Mouse (Mus musculus): ENCODE measurements at regions not wholly inside any gene's neighbourhood (a gene's known extent, or its start where the extent isn't known, plus 50 kb on each side); places are given as distances from the start of the nearest gene placed in this dataset.
A peak's percentile ranks its signal among the peaks of the same experiment; 100 is the strongest.

- no peak overlapping the region for H3K4me3 ChIP-seq
- H3K36me3 ChIP-seq, result no peaks in the 10 kb centered on the region
- no peak for DNase-seq (ENCODE audit: low spot score)
- 64% methylated on average over 6 of the region's 6 CpGs for WGBS
- H3K27me3 ChIP-seq (ENCODE audit: insufficient read depth, poor library complexity, severe bottlenecking), result no peaks in the 10 kb centered on the region
- H3K9me3 ChIP-seq, result no peaks in the 10 kb centered on the region
- H3K4me1 ChIP-seq (replicated peaks), result peaks cover 15% of the 10 kb centered on the region
- no peak overlapping the region for H3K27ac ChIP-seq
Measured at GRCm38 (mm10) chr6:82860485-82860884, 79.1 kb downstream of the Sema4f start.

GRCm38 (mm10) chr6:82856218-82856617, 82.0 kb upstream of the Hk2 start:
- H3K4me3 ChIP-seq, result no peak overlapping the region
- no peaks in the 10 kb centered on the region for H3K36me3 ChIP-seq
- H3K27ac ChIP-seq, result no peak overlapping the region
- no peaks in the 10 kb centered on the region for H3K9me3 ChIP-seq
- H3K27me3 ChIP-seq (ENCODE audit: insufficient read depth, poor library complexity, severe bottlenecking), result no peaks in the 10 kb centered on the region
- H3K4me1 ChIP-seq (replicated peaks), result 0 out of 2 replicates have a peak, but pooled peaks cover 3% of the 10 kb centered on the region
- WGBS, result 82% methylated on average over 9 of the region's 9 CpGs
- no peak for DNase-seq (ENCODE audit: low spot score)

- DNase-seq (ENCODE audit: low spot score), result no peak
- Histone ChIP-seq H3K9me3 (no peaks in the 10 kb centered on the region), H3K4me1 (replicated peaks) (0 out of 2 replicates have a peak, but pooled peaks cover 3% of the 10 kb centered on the region), H3K4me3 (no peak overlapping the region), H3K36me3 (no peaks in the 10 kb centered on the region), H3K27ac (no peak overlapping the region), H3K27me3 (ENCODE audit: insufficient read depth, poor library complexity, severe bottlenecking) (no peaks in the 10 kb centered on the region)
- WGBS, result 62% methylated on average over 7 of the region's 7 CpGs
Measured at GRCm38 (mm10) chr6:82855401-82855800, 81.1 kb upstream of the Hk2 start.

DNA sequence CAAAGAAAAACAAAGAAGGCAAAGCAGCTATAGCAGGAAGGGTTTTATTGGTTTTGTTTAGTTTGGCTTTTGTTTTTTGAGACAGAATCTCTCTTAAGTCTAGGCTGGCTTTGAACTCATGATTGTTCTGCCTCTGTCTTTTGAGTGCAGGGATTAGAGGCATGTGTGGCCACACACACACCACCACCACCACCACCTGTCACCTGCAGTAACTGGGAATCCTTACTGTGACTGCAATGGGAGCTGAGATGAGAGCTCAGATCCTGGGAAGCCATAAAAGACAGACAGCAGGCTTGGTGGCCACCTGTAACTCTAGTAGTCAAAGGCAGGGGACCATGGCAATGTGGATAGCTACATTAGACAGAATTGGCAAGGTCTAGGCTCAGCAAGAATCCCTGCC, 80.5 kb upstream of the Hk2 start:
- H3K27me3 ChIP-seq (ENCODE audit: insufficient read depth, poor library complexity, severe bottlenecking), result no peaks in the 10 kb centered on the region
- no peaks in the 10 kb centered on the region for H3K9me3 ChIP-seq
- H3K27ac ChIP-seq, result no peak overlapping the region
- no peak overlapping the region for H3K4me3 ChIP-seq
- DNase-seq (ENCODE audit: low spot score), result no peak
- H3K4me1 ChIP-seq (replicated peaks), result 0 out of 2 replicates have a peak, but pooled peaks cover 3% of the 10 kb centered on the region
- H3K36me3 ChIP-seq, result no peaks in the 10 kb centered on the region

DNA sequence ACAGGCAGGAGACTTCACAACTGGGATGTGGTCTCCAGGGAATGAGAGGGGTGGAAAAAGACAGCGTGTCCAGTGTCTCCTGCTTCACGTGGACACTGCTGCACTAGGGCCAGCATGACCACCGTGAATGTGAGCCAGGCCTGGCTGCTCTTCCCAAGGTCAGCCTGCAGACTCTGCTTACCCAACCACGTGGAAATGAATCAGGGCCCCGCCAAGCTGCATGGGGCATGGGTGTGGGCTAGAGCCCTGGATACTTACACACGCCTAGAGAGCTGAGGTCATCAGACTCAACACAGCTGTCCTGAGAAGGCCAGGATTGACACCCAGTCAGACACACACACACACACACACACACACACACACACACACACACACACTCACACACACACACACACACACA, 80.1 kb upstream of the Hk2 start:
- Histone ChIP-seq H3K4me1 (replicated peaks) (0 out of 2 replicates have a peak, but pooled peaks cover 3% of the 10 kb centered on the region), H3K4me3 (no peak overlapping the region), H3K36me3 (no peaks in the 10 kb centered on the region), H3K9me3 (no peaks in the 10 kb centered on the region), H3K27me3 (ENCODE audit: insufficient read depth, poor library complexity, severe bottlenecking) (no peaks in the 10 kb centered on the region), H3K27ac (no peak overlapping the region)
- 70% methylated on average over 6 of the region's 6 CpGs for WGBS
- DNase-seq (ENCODE audit: low spot score), result no peak

DNA sequence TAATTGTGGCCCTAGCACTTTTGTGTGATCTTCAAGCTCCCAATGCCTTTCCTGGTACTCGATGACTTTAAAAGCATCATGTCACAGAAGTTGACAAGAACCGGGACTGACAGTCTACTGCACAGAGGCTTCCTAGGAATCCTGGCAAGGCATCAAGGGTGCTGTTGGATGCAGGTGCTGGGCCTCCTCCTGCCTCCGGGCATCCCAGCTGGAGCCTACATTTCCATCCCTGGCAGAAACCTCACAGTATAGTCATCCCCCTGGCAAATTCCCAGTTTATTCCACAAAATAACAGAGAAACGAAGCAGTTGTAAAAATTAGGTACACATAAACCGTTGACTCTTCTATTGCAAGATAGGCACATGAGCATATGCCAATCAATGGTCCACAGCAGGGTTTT, 78.8 kb upstream of the Hk2 start:
- 85% methylated on average over 5 of the region's 5 CpGs for WGBS
- no peaks in the 10 kb centered on the region for H3K27me3 ChIP-seq (ENCODE audit: insufficient read depth, poor library complexity, severe bottlenecking)
- no peaks in the 10 kb centered on the region for H3K36me3 ChIP-seq
- no peak for DNase-seq (ENCODE audit: low spot score)
- no peak overlapping the region for H3K27ac ChIP-seq
- H3K9me3 ChIP-seq, result peaks cover 6% of the 10 kb centered on the region; the same call in 1 of the 2 replicates
- H3K4me3 ChIP-seq, result no peak overlapping the region
- 0 out of 2 replicates have a peak, but pooled peaks cover 3% of the 10 kb centered on the region for H3K4me1 ChIP-seq (replicated peaks)

DNA sequence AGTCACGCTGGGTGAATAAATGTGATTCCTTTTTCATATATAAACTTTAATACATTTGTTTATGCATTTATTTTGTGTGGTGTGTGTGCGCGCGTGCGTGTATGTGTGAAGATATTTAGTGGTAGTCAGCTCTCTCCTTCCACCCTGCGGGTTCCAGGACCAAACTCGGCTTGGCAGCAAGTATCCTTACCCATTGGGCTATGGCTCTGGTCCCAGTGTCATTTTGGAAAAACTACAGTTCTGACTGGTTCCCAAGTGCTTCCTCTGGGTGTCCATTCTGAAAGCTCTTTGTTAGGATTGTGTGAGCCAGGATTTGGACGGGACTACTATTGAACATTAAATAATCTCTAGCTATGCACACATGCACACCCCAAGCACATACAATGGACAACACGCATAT, 76.3 kb upstream of the Hk2 start:
- Histone ChIP-seq H3K36me3 (no peaks in the 10 kb centered on the region), H3K27ac (no peak overlapping the region), H3K4me3 (no peak overlapping the region), H3K4me1 (replicated peaks) (peaks cover 3% of the 10 kb centered on the region; the same call in 1 of the 2 replicates), H3K27me3 (ENCODE audit: insufficient read depth, poor library complexity, severe bottlenecking) (no peaks in the 10 kb centered on the region), H3K9me3 (peaks cover 7% of the 10 kb centered on the region; the same call in 1 of the 2 replicates)
- 95% methylated on average over 9 of the region's 9 CpGs for WGBS
- no peak for DNase-seq (ENCODE audit: low spot score)

- peaks cover 7% of the 10 kb centered on the region; the same call in 1 of the 2 replicates for H3K9me3 ChIP-seq
Measured at GRCm38 (mm10) chr6:82847598-82847997, 73.3 kb upstream of the Hk2 start.

GRCm38 (mm10) chr6:82846587-82847150, 72.4 kb upstream of the Hk2 start:
- Histone ChIP-seq H3K9me3 (peaks cover 7% of the 10 kb centered on the region; the same call in 1 of the 2 replicates), H3K4me3 (no peak overlapping the region), H3K36me3 (no peaks in the 10 kb centered on the region), H3K27ac (no peak overlapping the region), H3K27me3 (ENCODE audit: insufficient read depth, poor library complexity, severe bottlenecking) (no peaks in the 10 kb centered on the region), H3K4me1 (replicated peaks) (no peaks in the 10 kb centered on the region; the same call in 1 of the 2 replicates)
- WGBS, result 75% methylated on average over 8 of the region's 8 CpGs
- no peak for DNase-seq (ENCODE audit: low spot score)

More at GRCm38 (mm10) chr6:82847598-82847997, 73.3 kb upstream of the Hk2 start:
- no peak for DNase-seq (ENCODE audit: low spot score)
- WGBS, result 74% methylated on average over 2 of the region's 2 CpGs
- Histone ChIP-seq H3K4me1 (replicated peaks) (no peaks in the 10 kb centered on the region; the same call in 1 of the 2 replicates), H3K36me3 (no peaks in the 10 kb centered on the region), H3K4me3 (no peak overlapping the region), H3K27me3 (ENCODE audit: insufficient read depth, poor library complexity, severe bottlenecking) (no peaks in the 10 kb centered on the region), H3K27ac (no peak overlapping the region)

DNA sequence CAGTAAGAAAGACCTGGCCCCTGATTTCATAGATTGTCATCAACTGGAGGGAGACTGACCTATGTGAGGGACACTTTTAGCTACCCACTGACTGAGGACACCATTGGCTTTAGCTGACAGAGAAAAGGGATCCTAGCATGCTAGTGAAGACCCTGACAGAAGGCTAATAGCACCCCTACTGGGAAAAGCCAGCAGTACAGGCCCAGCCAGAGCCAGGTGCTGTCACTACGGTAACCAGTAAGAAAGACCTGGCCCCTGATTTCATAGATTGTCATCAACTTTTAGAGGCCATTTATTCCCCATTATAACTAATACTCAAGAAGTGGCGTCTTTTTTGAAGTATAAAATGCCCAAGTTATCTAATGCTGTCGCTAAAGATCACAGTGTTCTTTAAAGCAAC, 70.2 kb upstream of the Hk2 start:
- H3K36me3 ChIP-seq, result no peaks in the 10 kb centered on the region
- no peaks in the 10 kb centered on the region; the same call in 1 of the 2 replicates for H3K4me1 ChIP-seq (replicated peaks)
- H3K27ac ChIP-seq, result no peak overlapping the region
- DNase-seq (ENCODE audit: low spot score), result peak; percentile 35
- peaks cover 7% of the 10 kb centered on the region; the same call in 1 of the 2 replicates for H3K9me3 ChIP-seq
- whole genome bisulfite sequencing, result 60% methylated on average over 3 of the region's 3 CpGs
- H3K4me3 ChIP-seq, result no peak overlapping the region
- no peaks in the 10 kb centered on the region for H3K27me3 ChIP-seq (ENCODE audit: insufficient read depth, poor library complexity, severe bottlenecking)

DNA sequence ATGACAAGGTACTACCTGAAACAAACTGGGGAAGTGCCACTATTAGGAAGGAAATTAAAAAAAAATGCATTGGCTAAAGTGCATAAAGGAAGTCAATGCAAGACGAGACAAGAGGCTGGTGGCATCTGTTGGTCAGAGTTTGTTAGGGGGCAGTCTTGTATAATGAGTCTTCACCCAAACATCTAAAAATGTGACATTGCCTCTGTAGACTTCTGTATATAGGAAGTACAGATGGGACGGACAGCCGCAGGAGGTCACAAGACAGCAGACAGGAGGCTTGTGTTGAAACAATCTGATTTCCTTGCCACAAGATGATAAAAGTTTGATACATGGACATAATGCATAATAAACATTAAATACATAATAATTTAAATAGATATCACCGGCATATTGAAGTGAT, 69.6 kb upstream of the Hk2 start:
- Histone ChIP-seq H3K4me3 (no peak overlapping the region), H3K27me3 (ENCODE audit: insufficient read depth, poor library complexity, severe bottlenecking) (no peaks in the 10 kb centered on the region), H3K36me3 (no peaks in the 10 kb centered on the region), H3K9me3 (peaks cover 7% of the 10 kb centered on the region; the same call in 1 of the 2 replicates), H3K27ac (no peak overlapping the region), H3K4me1 (replicated peaks) (no peaks in the 10 kb centered on the region; the same call in 1 of the 2 replicates)
- DNase-seq (ENCODE audit: low spot score), result no peak
- WGBS, result 82% methylated on average over 4 of the region's 4 CpGs

GRCm38 (mm10) chr6:82837246-82837645, 63.0 kb upstream of the Hk2 start:
- H3K4me1 ChIP-seq (replicated peaks), result no peaks in the 10 kb centered on the region
- no peaks in the 10 kb centered on the region for H3K27me3 ChIP-seq (ENCODE audit: insufficient read depth, poor library complexity, severe bottlenecking)
- DNase-seq (ENCODE audit: low spot score), result no peak
- no peak overlapping the region for H3K27ac ChIP-seq
- H3K4me3 ChIP-seq, result no peak overlapping the region
- 77% methylated on average over 9 of the region's 9 CpGs for WGBS
- H3K36me3 ChIP-seq, result no peaks in the 10 kb centered on the region
- H3K9me3 ChIP-seq, result no peaks in the 10 kb centered on the region

GRCm38 (mm10) chr6:82835222-82836064, 61.2 kb upstream of the Hk2 start:
- WGBS, result 74% methylated on average over 11 of the region's 11 CpGs
- H3K36me3 ChIP-seq, result no peaks in the 10 kb centered on the region

More at GRCm38 (mm10) chr6:82835222-82836064, 61.2 kb upstream of the Hk2 start:
- Histone ChIP-seq H3K27me3 (ENCODE audit: insufficient read depth, poor library complexity, severe bottlenecking) (no peaks in the 10 kb centered on the region), H3K9me3 (no peaks in the 10 kb centered on the region), H3K4me3 (no peak overlapping the region), H3K4me1 (replicated peaks) (no peaks in the 10 kb centered on the region), H3K27ac (no peak overlapping the region)
- DNase-seq (ENCODE audit: low spot score), result no peak

All from hindbrain, embryonic 10.5 days (tissue).